Mouse (Mus musculus): ENCODE data around the gene Thbs3. TPM values are rescaled to one million over a fixed set of nuclear protein-coding genes. Genes with fewer than 3 reads are reported as not detected.
"Not testable (repeated sequence)": the region's sequence is repeated elsewhere in the genome, so short reads cannot be mapped to it uniquely, and the experiment has no call there.

Thbs3 gene
- polyA plus RNA-seq, 1 experiment from 2014 or later, result 10.4 TPM

DNA sequence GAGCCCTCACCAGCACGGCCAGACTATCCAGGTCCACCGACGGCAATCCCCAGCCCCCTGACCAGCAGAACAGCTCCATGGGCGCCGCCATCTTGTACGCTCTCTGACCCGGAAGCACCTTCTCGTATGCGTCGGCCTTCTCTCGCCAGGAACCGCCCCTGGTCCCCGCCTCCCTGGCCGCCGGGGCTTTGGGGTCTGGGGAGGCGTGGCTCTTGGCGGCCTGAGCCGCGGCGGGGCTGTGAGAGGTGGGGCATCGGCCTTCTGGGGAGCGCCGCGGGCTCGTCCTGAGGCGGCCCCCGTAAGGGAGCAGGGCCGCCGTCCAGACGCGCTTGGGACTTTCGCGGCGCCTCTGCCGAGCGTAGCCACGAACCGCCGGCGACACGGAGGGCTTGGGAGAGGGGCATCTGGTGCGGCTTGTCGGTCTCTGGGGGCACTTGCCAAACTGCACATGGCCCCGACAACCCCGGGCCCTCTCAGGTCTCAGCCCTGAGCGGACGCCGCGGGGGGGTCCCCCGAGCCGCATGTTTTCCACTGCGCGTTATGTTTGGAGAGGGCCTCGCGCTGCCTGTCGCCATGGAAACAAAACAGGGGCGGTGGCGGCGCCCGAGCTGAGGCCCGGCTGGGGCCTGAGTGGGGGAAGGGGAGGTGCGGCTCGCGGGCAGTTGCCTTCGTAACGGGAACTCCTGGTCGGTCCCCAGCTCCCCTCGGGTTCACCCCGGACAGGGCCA, 1.0 kb upstream of the Thbs3 start:
- Histone ChIP-seq H3K9me3 (replicated peaks; ENCODE audit: low read length) (no peaks in the 10 kb centered on the region), H3K27ac (peak overlapping the region; percentile 90), H3K9ac (ENCODE audit: low read depth, low read length) (peak overlapping the region; percentile 77), H3K4me1 (replicated peaks; ENCODE audit: insufficient read depth, low read length) (peaks cover 15% of the 10 kb centered on the region), H3K4me2 (ENCODE audit: low read length) (peak overlapping the region; percentile 77), H3K27me3 (ENCODE audit: insufficient read depth, low read length) (no peaks in the 10 kb centered on the region), H3K4me3 (replicated peaks; ENCODE audit: low read depth, low read length) (peak overlapping the region; percentile 66), H3K36me3 (ENCODE audit: insufficient read depth, low read length) (peaks cover 12% of the 10 kb centered on the region; the same call in 1 of the 2 replicates)
- WGBS, result under 1% methylated on average over 69 of the region's 69 CpGs
- no peak for TF ChIP-seq CTCF (IDR thresholded peaks at IDR 0.05; ENCODE audit: low read depth)
- DNase-seq (ENCODE audit: low spot score), result peak; percentile 98
- peak; percentile 90 for ATAC-seq (replicated peaks; ENCODE audit: low FRiP score, low read depth)

- Histone ChIP-seq H3K4me1 (replicated peaks; ENCODE audit: insufficient read depth, low read length) (peaks cover 15% of the 10 kb centered on the region), H3K27me3 (ENCODE audit: insufficient read depth, low read length) (no peaks in the 10 kb centered on the region), H3K27ac (no peak overlapping the region), H3K4me3 (replicated peaks; ENCODE audit: low read depth, low read length) (peak overlapping the region; percentile 66; the same call in 1 of the 2 replicates), H3K9ac (ENCODE audit: low read depth, low read length) (no peak overlapping the region), H3K4me2 (ENCODE audit: low read length) (peak overlapping the region; percentile 77), H3K36me3 (ENCODE audit: insufficient read depth, low read length) (no peaks in the 10 kb centered on the region), H3K9me3 (replicated peaks; ENCODE audit: low read length) (no peaks in the 10 kb centered on the region)
- ATAC-seq (replicated peaks; ENCODE audit: low FRiP score, low read depth) (peak; percentile 17; the same call in 1 of the 2 replicates), DNase-seq (ENCODE audit: low spot score) (peak; percentile 94)
- TF ChIP-seq CTCF (IDR thresholded peaks at IDR 0.05; ENCODE audit: low read depth), result peak; percentile 93
- 0% methylated on average over 6 of the region's 6 CpGs for WGBS
These were observed 873 bp downstream of the Thbs3 start for GRCm38 (mm10) chr3:89215853-89216252.

DNA sequence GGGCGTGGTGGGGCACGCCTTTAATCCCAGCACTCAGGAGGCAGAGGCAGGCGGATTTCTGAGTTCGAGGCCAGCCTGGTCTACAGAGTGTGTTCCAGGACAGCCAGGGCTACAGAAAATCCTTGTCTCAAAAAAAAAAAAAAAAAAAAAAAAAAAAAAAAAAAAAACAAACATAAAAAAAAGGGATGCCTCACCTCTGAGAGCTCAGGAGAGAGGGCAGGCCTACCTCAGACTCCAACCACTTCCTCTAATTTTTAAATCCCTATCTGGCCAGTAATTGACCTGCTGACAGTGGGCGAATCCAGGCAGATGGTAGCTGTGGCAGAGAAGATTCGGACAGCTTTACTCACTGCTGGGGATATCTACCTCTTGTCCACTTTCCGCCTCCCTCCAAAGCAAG, 1.4 kb downstream of the Thbs3 start:
- H3K4me1 ChIP-seq (replicated peaks; ENCODE audit: insufficient read depth, low read length), result peaks cover 15% of the 10 kb centered on the region
- ATAC-seq (replicated peaks; ENCODE audit: low FRiP score, low read depth), result not testable (repeated sequence)
- 79% methylated on average over 7 of the region's 7 CpGs for WGBS

DNA sequence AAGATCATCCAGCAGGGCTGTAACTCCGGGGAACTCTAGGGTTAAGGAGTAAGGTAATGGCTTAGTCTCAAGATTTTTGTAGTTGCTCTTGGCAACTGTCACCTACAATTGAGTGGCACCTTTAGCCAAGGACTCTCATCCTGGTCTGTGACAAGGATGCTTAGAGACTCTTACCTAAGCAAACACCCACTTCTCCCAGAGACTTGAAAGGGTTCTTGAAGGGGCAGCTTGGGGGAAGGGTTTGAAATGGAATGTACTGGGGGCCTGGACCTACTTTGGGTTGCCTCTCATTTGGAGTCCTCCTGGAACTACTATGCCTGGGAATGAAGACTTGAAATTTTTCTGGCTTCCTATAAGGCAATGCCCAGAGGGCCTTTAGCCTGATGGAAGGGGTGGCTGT, 3.3 kb downstream of the Thbs3 start:
- no peak overlapping the region for H3K4me2 ChIP-seq (ENCODE audit: low read length)
- H3K4me1 ChIP-seq (replicated peaks; ENCODE audit: insufficient read depth, low read length), result peaks cover 7% of the 10 kb centered on the region
- no peaks in the 10 kb centered on the region for H3K36me3 ChIP-seq (ENCODE audit: insufficient read depth, low read length)
- no peak for ATAC-seq (replicated peaks; ENCODE audit: low FRiP score, low read depth)
- no peaks in the 10 kb centered on the region for H3K27me3 ChIP-seq (ENCODE audit: insufficient read depth, low read length)
- H3K27ac ChIP-seq, result no peak overlapping the region
- H3K9ac ChIP-seq (ENCODE audit: low read depth, low read length), result no peak overlapping the region
- no peaks in the 10 kb centered on the region for H3K9me3 ChIP-seq (replicated peaks; ENCODE audit: low read length)
- WGBS, result 68% methylated on average over 1 of the region's 1 CpGs
- no peak for DNase-seq (ENCODE audit: low spot score)
- H3K4me3 ChIP-seq (replicated peaks; ENCODE audit: low read depth, low read length), result no peak overlapping the region
- TF ChIP-seq CTCF (IDR thresholded peaks at IDR 0.05; ENCODE audit: low read depth), result no peak

More for the DNA sequence above, 1.4 kb downstream of the Thbs3 start:
- H3K4me3 ChIP-seq (replicated peaks; ENCODE audit: low read depth, low read length); H3K27me3 ChIP-seq (ENCODE audit: insufficient read depth, low read length); H3K4me2 ChIP-seq (ENCODE audit: low read length); DNase-seq (ENCODE audit: low spot score); H3K9me3 ChIP-seq (replicated peaks; ENCODE audit: low read length); H3K27ac ChIP-seq; H3K36me3 ChIP-seq (ENCODE audit: insufficient read depth, low read length); H3K9ac ChIP-seq (ENCODE audit: low read depth, low read length): not testable (repeated sequence)

DNA sequence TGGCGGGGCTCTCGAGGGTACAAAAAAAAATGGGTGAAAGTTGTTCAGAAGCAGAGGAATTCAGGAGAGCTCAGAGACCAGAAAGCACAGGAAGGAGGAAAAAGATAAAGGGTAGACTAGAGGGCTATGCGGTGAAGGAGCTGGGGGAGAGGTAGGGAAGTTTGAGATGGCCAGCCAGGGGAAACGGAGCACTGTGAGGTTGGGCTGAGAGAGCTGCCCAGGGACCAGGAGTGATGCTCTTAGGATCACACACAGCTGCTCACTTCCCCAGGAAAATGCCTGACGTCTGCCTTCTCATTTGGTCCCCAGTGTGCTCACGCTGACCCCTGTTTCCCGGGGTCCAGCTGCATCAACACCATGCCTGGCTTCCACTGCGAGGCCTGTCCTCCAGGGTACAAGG, 4.6 kb downstream of the Thbs3 start:
- Histone ChIP-seq H3K4me2 (ENCODE audit: low read length) (no peak overlapping the region), H3K9ac (ENCODE audit: low read depth, low read length) (no peak overlapping the region), H3K36me3 (ENCODE audit: insufficient read depth, low read length) (no peaks in the 10 kb centered on the region), H3K4me3 (replicated peaks; ENCODE audit: low read depth, low read length) (no peak overlapping the region), H3K27me3 (ENCODE audit: insufficient read depth, low read length) (no peaks in the 10 kb centered on the region), H3K4me1 (replicated peaks; ENCODE audit: insufficient read depth, low read length) (peaks cover 6% of the 10 kb centered on the region), H3K9me3 (replicated peaks; ENCODE audit: low read length) (no peaks in the 10 kb centered on the region), H3K27ac (no peak overlapping the region)
- no peak for TF ChIP-seq CTCF (IDR thresholded peaks at IDR 0.05; ENCODE audit: low read depth)
- DNase-seq (ENCODE audit: low spot score), result no peak
- no peak for ATAC-seq (replicated peaks; ENCODE audit: low FRiP score, low read depth)
- 25% methylated on average over 8 of the region's 8 CpGs for WGBS

GRCm38 (mm10) chr3:89221167-89221566, 6.2 kb downstream of the Thbs3 start:
- Histone ChIP-seq H3K4me2 (ENCODE audit: low read length) (no peak overlapping the region), H3K27me3 (ENCODE audit: insufficient read depth, low read length) (no peaks in the 10 kb centered on the region), H3K9ac (ENCODE audit: low read depth, low read length) (no peak overlapping the region), H3K36me3 (ENCODE audit: insufficient read depth, low read length) (no peaks in the 10 kb centered on the region), H3K4me1 (replicated peaks; ENCODE audit: insufficient read depth, low read length) (peaks cover 3% of the 10 kb centered on the region; the same call in 1 of the 2 replicates), H3K4me3 (replicated peaks; ENCODE audit: low read depth, low read length) (no peak overlapping the region), H3K27ac (no peak overlapping the region), H3K9me3 (replicated peaks; ENCODE audit: low read length) (no peaks in the 10 kb centered on the region)
- no peak for TF ChIP-seq CTCF (IDR thresholded peaks at IDR 0.05; ENCODE audit: low read depth)
- WGBS, result 84% methylated on average over 5 of the region's 5 CpGs
- DNase-seq (ENCODE audit: low spot score) (no peak), ATAC-seq (replicated peaks; ENCODE audit: low FRiP score, low read depth) (no peak)

Data from kidney, postnatal 0 days (tissue).